Mouse (Mus musculus) small intestine, adult 2 months (tissue): ENCODE results near the gene Wnt1. TPM values are rescaled to one million over a fixed set of nuclear protein-coding genes. Genes with fewer than 3 reads are reported as not detected.
A peak's percentile ranks its signal among the peaks of the same experiment; 100 is the strongest.

Source experiments
- H3K27ac ChIP-seq: fragments of 200-500 bp; 2 replicates; pipeline ENCODE4 v1.5.1; 2012; ENCODE audit warnings: low read depth, low read length, control low read depth, inconsistent platforms; ENCODE audit not compliant: insufficient read depth
- H3K27me3 ChIP-seq: fragments of 200-500 bp; 2 replicates; pipeline ENCODE4 v1.6.1; 2012; ENCODE audit warnings: mild to moderate bottlenecking, moderate library complexity, low read length, inconsistent platforms; ENCODE audit not compliant: control insufficient read depth, insufficient read depth
- H3K36me3 ChIP-seq: fragments of 200-500 bp; 2 replicates; pipeline ENCODE4 v1.6.1; 2012; ENCODE audit warnings: mild to moderate bottlenecking, low read length, control low read depth, inconsistent platforms; ENCODE audit not compliant: control insufficient read depth, insufficient read depth
- H3K4me1 ChIP-seq: fragments of 200-500 bp; 2 replicates; pipeline ENCODE4 v1.6.1; 2012; ENCODE audit warnings: low read length, inconsistent platforms, mixed read lengths; ENCODE audit not compliant: control insufficient read depth, insufficient read depth, insufficient read length
- H3K4me3 ChIP-seq: fragments of 200-500 bp; 2 replicates; pipeline ENCODE4 v1.5.1; 2012; ENCODE audit warnings: low read depth, mild to moderate bottlenecking, control low read depth, inconsistent platforms, low read length, moderate library complexity
- CTCF ChIP-seq: fragments of 200-500 bp; IDR thresholded peaks from 2 replicates; pipeline ENCODE4 v1.5.1; 2012; ENCODE audit warnings: low read depth, mild to moderate bottlenecking, control low read depth, inconsistent platforms, low read length, moderate library complexity, mixed read lengths; ENCODE audit not compliant: insufficient replicate concordance, insufficient read length; ENCODE audit errors: extremely low read depth
- POLR2A ChIP-seq: fragments of 200-500 bp; IDR thresholded peaks from 2 replicates; pipeline ENCODE4 v1.6.1; 2012; ENCODE audit warnings: low read depth, mild to moderate bottlenecking, control low read depth, inconsistent platforms, low read length, moderate library complexity
- WGBS: fragments of 180-500 bp; shearing (Covaris S2); methylation state at CpG from one replicate; pipeline ENCODE4 v1.1.7; 2018; 5-methylcytosine and 5-hydroxymethylcytosine counted together
- polyA plus RNA-seq: library from polyadenylated mRNA; depleted of rRNA; stranded (reverse); fragments of >200 nt; gene quantifications from 2 replicates; pipeline ENCODE4 v1.2.3, GENCODE M21; 2012

Gene Wnt1
- polyA plus RNA-seq, 1 experiment: not detected

DNA sequence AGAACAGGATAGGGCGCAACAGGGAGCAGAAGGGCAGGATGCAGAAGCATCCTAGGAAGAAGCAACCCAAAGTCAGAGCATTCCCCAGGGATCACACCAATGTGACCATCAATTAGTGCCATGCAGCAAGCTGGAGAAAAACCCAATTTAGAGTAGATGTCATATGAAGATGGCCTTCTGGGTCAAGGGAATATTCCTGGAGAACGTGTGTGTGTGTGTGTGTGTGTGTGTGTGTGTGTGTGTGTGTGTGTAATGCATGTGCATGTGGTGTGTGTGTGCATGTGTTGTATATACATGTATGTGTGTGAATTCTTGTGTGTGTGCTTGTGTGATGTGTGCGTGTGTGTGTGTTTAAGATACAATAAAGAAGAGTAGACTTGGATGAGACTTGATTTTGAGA is 9.2 kb downstream of the Wnt1 start:
- Histone ChIP-seq H3K36me3 (no peaks in the 10 kb centered on the region), H3K4me1 (peaks cover 10% of the 10 kb centered on the region), H3K27me3 (peaks cover 26% of the 10 kb centered on the region), H3K4me3 (no peak overlapping the region), H3K27ac (no peak overlapping the region)
- TF ChIP-seq POLR2A (no peak), CTCF (no peak)
- WGBS: 73% methylated on average over 3 of the region's 3 CpGs

DNA sequence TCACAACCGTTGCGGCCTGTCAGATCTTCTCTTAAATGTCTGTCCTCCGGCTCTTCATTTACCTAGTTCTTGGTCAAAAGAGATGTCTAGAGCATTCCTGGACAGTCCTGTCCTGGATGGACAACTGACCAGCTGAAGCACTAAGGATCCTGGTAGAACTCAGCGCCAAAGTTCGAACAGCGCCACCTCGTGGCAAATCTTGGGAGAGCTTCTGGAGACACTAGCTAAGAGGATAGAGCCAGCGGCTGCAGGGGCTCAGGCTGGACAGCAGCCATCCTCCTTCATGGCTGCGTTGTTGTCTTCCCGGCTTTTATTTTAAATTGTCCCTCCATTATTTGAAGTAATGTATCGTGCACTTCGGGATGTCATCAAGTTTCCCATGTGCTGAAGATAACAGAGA is 9.7 kb downstream of the Wnt1 start:
- TF ChIP-seq CTCF: peak; percentile 94; the same call in 1 of the 2 replicates
- TF ChIP-seq POLR2A: no peak
- WGBS: 13% methylated on average over 12 of the region's 12 CpGs
- Histone ChIP-seq H3K4me1 (peaks cover 10% of the 10 kb centered on the region), H3K4me3 (no peak overlapping the region), H3K27me3 (peaks cover 24% of the 10 kb centered on the region), H3K27ac (no peak overlapping the region), H3K36me3 (no peaks in the 10 kb centered on the region)

DNA sequence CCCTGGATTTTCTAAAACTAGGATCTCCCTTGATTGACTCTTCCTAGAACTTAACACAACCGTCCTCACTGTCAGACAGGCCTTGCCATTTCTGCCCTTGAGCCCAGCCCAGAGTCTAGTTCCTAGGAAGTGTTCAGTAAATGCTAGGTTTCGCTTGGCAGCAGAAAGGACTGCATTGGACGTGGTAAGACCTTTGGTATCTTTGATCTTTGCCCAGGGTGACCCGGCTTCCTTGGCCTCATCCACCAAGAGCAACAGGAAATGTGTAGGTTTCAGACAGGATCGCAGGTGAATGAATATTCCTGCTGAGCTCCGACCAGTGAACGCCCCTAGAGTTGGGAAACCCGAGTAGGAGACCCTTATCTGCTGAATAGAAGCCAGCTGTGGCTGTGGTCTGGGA is 13.3 kb downstream of the Wnt1 start:
- TF ChIP-seq CTCF (no peak), POLR2A (peak; percentile 20; the same call in 1 of the 2 replicates)
- Histone ChIP-seq H3K4me1 (peaks cover 28% of the 10 kb centered on the region), H3K4me3 (peak overlapping the region; percentile 23), H3K27ac (peak overlapping the region; percentile 92), H3K36me3 (no peaks in the 10 kb centered on the region), H3K27me3 (peaks cover 37% of the 10 kb centered on the region)
- 10% methylated on average over 8 of the region's 8 CpGs for WGBS

DNA sequence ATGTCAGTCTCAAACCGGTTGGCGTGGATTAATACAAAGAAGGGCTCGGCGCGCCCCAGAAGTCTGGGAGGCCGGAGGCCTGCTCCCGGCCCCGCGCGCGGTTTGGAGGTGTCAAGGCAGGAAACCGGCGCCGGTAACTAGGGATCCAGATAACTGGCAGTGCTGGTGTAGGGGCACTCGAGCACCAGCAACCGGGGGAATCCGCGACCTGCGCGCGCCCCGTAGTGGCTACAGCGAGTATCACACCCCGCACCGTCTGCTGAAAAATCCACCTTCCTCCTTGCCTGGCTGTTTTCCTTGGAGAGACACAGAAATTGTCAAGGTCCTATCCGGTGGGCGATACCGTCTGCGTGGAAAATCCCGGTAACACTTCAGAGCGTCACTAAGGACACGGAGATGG is 14.4 kb downstream of the Wnt1 start:
- Histone ChIP-seq H3K4me1 (peaks cover 31% of the 10 kb centered on the region), H3K27me3 (peaks cover 41% of the 10 kb centered on the region), H3K4me3 (peak overlapping the region; percentile 29), H3K27ac (no peak overlapping the region), H3K36me3 (no peaks in the 10 kb centered on the region)
- WGBS: 1% methylated on average over 32 of the region's 32 CpGs
- TF ChIP-seq POLR2A (no peak), CTCF (peak; percentile 74)

DNA sequence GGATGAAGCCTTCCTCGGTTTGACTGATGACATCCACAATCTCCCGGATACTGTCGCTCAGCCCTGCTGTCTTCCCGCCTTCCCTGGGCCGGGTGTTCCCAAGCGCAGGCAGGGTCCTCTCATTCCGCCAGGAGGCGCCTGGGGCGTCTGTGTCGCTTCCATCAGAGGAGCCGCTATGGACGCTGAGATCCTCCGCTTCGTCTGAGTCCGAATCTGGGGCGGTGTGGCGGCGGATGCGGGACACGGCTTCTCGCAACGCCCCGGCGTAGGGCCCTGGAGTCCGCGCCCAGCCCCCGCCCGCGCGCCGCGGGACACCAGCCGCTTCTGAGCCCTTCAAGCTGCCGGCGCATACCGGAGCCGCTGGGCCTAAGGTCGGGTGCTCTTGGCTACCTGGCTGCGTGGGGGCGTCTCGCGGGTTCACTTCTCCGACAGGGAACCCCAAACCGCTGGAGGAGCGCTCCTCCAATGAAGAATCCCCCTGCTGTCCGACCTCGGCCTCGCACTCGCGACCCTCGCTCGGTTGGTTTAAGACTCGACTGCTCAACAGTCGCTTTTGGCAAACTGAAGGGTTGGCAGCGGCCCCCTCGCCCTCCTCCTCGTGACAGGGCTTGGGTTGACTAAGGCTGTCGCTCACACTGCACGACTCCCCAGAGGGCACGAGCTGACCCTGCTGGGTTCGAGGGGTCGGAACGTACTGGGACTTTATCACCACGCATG is 15.8 kb downstream of the Wnt1 start:
- Histone ChIP-seq H3K27me3 (peaks cover 44% of the 10 kb centered on the region), H3K4me3 (peak overlapping the region; percentile 54), H3K4me1 (peaks cover 31% of the 10 kb centered on the region), H3K36me3 (no peaks in the 10 kb centered on the region), H3K27ac (no peak overlapping the region)
- TF ChIP-seq CTCF: peak; percentile 59
- TF ChIP-seq POLR2A: no peak
- 3% methylated on average over 64 of the region's 64 CpGs for WGBS

DNA sequence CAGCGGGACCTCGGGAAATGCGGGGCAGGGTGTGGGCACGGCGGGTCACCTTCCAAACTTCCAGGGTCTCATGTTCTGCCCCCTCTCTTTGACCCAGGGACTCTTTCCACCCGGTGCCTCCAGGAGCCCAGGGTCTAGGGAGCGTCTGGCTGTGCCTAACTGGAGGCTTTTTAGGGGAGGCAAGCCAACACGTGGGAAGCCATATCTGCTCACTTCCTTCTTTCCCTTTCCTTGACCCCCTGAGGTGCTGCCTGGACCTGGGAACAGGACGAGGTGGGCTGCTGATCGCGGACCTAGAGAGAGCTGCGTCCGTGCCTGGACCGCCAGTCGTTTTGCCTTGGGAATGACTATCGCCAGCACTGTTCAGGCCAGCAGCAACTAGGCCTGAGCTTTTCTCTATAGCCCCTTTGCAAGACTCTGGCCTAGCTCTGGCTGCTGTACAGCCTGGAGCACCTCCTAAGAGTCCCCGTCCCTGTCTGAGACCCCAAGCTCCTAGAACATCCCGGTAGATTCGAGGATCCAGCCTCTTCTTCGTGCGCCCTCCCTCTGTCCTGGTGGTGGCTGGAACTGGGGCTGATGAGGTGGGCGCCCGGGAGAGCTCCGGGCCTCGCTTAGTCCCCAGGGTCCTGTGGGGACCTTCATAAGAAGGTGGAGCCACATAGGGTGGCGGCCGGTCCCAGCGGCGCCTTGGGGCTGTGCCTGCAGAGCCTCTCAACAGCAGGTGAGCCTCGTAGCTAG is 16.6 kb downstream of the Wnt1 start:
- Histone ChIP-seq H3K4me1 (peaks cover 31% of the 10 kb centered on the region), H3K36me3 (no peaks in the 10 kb centered on the region), H3K4me3 (peak overlapping the region; percentile 54), H3K27me3 (peaks cover 44% of the 10 kb centered on the region), H3K27ac (no peak overlapping the region)
- 31% methylated on average over 30 of the region's 30 CpGs for WGBS
- TF ChIP-seq POLR2A (no peak), CTCF (no peak)
